Mouse (Mus musculus): ENCODE measurements around the gene Coq2. TPM values are rescaled to one million over a fixed set of nuclear protein-coding genes. Genes with fewer than 3 reads are reported as not detected.

Coq2 gene
- polyA plus RNA-seq, 1 experiment from 2014 or later: 13.7 TPM

DNA sequence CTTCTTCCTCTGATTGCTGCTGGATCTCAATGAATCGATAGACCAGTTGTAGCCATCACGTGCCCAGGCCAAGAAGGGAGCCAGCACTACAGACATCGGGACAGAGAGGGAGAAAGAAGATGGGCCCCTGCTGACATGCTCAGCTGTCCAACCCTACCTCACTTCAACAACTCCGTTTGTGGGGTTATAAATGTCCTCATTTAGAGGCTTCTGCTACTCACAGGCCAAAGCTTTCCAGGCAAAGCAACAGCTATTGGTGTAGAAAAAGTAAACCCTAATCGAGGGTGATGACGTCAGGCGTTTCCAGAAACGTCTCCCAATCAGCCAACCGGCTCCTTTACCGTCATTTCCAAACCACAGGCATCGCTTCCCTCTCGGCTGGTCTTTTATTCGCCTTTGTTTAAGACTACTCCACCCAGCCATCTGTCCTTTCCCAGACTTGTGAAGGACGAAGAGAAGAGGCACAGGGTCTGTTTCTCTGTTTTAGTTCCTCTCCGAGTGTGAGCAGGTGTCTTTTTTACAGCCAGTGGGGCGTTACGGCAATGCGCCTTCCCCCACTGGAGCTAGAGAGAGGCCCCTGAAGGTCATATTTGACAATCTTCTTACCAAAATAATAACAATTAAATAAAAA lies 5.1 kb upstream of the Coq2 start:
- Histone ChIP-seq H3K4me3 (ENCODE audit: inconsistent target) (no peak overlapping the region), H3K27ac (no peak overlapping the region), H3K36me3 (ENCODE audit: inconsistent target) (peaks cover 60% of the 10 kb centered on the region), H3K79me2 (ENCODE audit: inconsistent target) (no peaks in the 10 kb centered on the region)
- 80% methylated on average over 18 of the region's 18 CpGs for WGBS (ENCODE audit: missing documents)

- Histone ChIP-seq H3K36me3 (ENCODE audit: inconsistent target) (0 out of 2 replicates have a peak, but pooled peaks cover under 1% of the 10 kb centered on the region), H3K79me2 (ENCODE audit: inconsistent target) (peaks cover 48% of the 10 kb centered on the region), H3K27ac (no peak overlapping the region), H3K4me3 (ENCODE audit: inconsistent target) (peak overlapping the region; percentile 63)
- under 1% methylated on average over 50 of the region's 71 CpGs for WGBS (ENCODE audit: missing documents)
Measured at GRCm38 (mm10) chr5:100673745-100674486, 1.0 kb downstream of the Coq2 start.

GRCm38 (mm10) chr5:100672403-100672802 lies 2.5 kb downstream of the Coq2 start:
- Histone ChIP-seq H3K27ac (no peak overlapping the region), H3K36me3 (ENCODE audit: inconsistent target) (no peaks in the 10 kb centered on the region), H3K4me3 (ENCODE audit: inconsistent target) (no peak overlapping the region), H3K79me2 (ENCODE audit: inconsistent target) (peaks cover 58% of the 10 kb centered on the region)
- WGBS (ENCODE audit: missing documents): 91% methylated on average over 4 of the region's 4 CpGs

GRCm38 (mm10) chr5:100671897-100672296 lies 3.0 kb downstream of the Coq2 start:
- Histone ChIP-seq H3K27ac (no peak overlapping the region), H3K4me3 (ENCODE audit: inconsistent target) (no peak overlapping the region), H3K36me3 (ENCODE audit: inconsistent target) (no peaks in the 10 kb centered on the region), H3K79me2 (ENCODE audit: inconsistent target) (peaks cover 58% of the 10 kb centered on the region)
- WGBS (ENCODE audit: missing documents): 52% methylated on average over 3 of the region's 3 CpGs

- Histone ChIP-seq H3K79me2 (ENCODE audit: inconsistent target) (peaks cover 58% of the 10 kb centered on the region), H3K36me3 (ENCODE audit: inconsistent target) (no peaks in the 10 kb centered on the region), H3K4me3 (ENCODE audit: inconsistent target) (no peak overlapping the region), H3K27ac (no peak overlapping the region)
- WGBS (ENCODE audit: missing documents): 18% methylated on average over 5 of the region's 5 CpGs
Measured at GRCm38 (mm10) chr5:100671398-100671797, 3.5 kb downstream of the Coq2 start.

DNA sequence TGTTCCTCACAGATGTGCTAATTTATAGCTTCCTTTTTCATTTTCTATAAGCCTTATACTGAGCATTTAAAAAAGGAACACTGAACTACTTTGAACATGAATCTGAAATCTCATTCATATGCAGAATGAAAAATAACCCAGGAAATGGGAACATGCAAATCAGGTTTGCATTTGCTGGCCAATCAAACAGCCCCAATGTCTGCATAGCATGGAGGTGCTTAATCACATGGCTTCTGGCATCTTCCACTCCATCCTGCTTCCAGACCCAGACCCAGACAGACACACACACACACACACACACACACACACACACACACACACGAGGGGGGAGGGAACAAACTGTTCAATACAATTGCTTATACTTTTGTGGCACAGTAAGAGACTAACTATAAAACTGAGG lies 8.0 kb downstream of the Coq2 start:
- no CpG with 5 or more reads among the region's 1 CpGs for WGBS (ENCODE audit: missing documents)
- Histone ChIP-seq H3K27ac (no peak overlapping the region), H3K79me2 (ENCODE audit: inconsistent target) (peaks cover 41% of the 10 kb centered on the region), H3K4me3 (ENCODE audit: inconsistent target) (no peak overlapping the region), H3K36me3 (ENCODE audit: inconsistent target) (0 out of 2 replicates have a peak, but pooled peaks cover 8% of the 10 kb centered on the region)

- H3K36me3 ChIP-seq (ENCODE audit: inconsistent target): peaks cover 20% of the 10 kb centered on the region; the same call in 1 of the 2 replicates
- WGBS (ENCODE audit: missing documents): 27% methylated on average over 5 of the region's 5 CpGs
- no peak overlapping the region for H3K4me3 ChIP-seq (ENCODE audit: inconsistent target)
Measured at GRCm38 (mm10) chr5:100663854-100664253, 11.1 kb downstream of the Coq2 start.

DNA sequence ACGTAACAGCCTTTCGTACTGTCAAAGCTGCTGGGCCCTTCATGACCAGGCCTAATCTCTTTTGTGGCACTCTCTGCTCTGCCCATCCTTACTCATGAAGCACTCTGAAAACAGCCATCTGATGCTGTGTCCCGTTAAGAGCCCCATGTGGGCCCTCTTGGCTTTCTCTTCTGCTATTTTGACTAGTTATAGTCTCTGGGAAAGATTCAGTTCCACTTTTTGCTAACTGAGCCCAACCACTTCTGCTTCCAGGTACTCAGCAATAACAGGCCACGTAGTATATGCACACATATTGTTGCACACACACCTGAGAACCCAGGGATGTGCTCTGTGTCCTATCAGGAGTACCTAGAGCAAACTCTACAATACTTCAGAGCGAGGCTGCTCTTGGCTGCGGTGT lies 11.9 kb downstream of the Coq2 start:
- WGBS (ENCODE audit: missing documents): 24% methylated on average over 6 of the region's 6 CpGs
- Histone ChIP-seq H3K79me2 (ENCODE audit: inconsistent target) (peaks cover 1% of the 10 kb centered on the region; the same call in 1 of the 2 replicates), H3K27ac (peak overlapping the region; percentile 51), H3K4me3 (ENCODE audit: inconsistent target) (no peak overlapping the region), H3K36me3 (ENCODE audit: inconsistent target) (peaks cover 26% of the 10 kb centered on the region; the same call in 1 of the 2 replicates)

More at GRCm38 (mm10) chr5:100663854-100664253, 11.1 kb downstream of the Coq2 start:
- H3K79me2 ChIP-seq (ENCODE audit: inconsistent target): peaks cover 10% of the 10 kb centered on the region; the same call in 1 of the 2 replicates
- peak overlapping the region; percentile 24 for H3K27ac ChIP-seq

DNA sequence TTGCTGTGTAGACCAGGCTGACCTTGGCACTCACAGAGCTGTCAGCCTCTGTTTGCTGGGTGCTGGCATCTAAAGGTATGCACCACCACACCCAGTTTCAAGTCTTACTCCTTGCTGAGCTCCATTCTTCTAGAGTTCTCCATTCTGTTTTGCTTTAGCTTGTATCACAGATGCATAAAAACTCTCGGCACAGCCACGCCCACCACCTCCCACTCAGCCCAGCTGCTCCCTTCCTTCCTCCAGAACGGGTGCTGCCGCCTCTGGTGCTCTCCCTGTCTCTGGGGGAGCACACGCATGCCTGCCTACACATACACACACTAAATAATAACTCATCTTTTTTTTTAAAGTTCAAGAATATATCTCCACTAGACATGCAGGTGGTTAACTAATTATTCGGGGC lies 16.5 kb downstream of the Coq2 start:
- Histone ChIP-seq H3K4me3 (ENCODE audit: inconsistent target) (no peak overlapping the region), H3K27ac (no peak overlapping the region), H3K79me2 (ENCODE audit: inconsistent target) (no peaks in the 10 kb centered on the region), H3K36me3 (ENCODE audit: inconsistent target) (peaks cover 30% of the 10 kb centered on the region; the same call in 1 of the 2 replicates)
- 79% methylated on average over 6 of the region's 6 CpGs for WGBS (ENCODE audit: missing documents)

DNA sequence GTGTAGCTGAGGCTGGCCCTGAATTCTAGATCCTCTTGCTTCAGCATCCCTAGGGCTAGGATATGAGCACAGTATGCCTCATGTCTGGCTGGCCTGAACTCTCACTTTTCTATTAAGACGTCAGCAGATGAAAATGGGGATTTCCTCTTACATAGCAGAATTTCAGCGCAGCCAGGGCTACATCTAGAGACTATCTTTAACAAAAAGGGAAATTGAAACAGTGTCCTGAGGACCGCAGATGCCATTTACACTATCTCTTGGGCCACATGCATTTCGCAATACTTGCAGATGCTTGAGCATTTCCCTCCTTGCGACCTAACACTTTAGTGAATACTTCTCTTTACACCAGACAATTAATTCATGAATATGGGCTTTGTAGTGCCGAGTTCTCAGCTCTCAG lies 18.6 kb downstream of the Coq2 start:
- WGBS (ENCODE audit: missing documents): 2% methylated on average over 6 of the region's 6 CpGs
- no peak overlapping the region for H3K4me3 ChIP-seq (ENCODE audit: inconsistent target)
- peak overlapping the region; percentile 78 for H3K27ac ChIP-seq
- peaks cover 30% of the 10 kb centered on the region; the same call in 1 of the 2 replicates for H3K36me3 ChIP-seq (ENCODE audit: inconsistent target)
- H3K79me2 ChIP-seq (ENCODE audit: inconsistent target): no peaks in the 10 kb centered on the region

DNA sequence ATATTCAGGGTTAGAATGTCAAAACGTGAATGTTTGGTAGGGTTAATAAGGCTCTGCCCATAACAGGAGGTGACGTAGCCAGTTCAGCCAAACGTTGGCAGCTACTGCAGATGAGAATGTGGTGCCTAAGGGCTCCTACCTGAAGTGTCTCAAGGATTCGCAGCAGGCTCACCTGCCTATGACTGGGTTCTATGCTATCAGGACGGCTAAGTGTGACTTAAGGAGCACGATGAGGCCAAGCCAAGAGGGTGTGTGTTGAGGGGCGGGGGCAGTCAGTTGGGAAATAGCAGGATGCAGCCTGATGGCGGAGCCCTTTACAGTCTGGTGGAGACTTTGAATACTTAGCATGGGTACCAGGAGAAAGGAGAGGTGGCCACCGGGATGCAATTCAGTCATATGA lies 22.6 kb downstream of the Coq2 start:
- H3K27ac ChIP-seq: no peak overlapping the region
- no peak overlapping the region for H3K4me3 ChIP-seq (ENCODE audit: inconsistent target)
- H3K79me2 ChIP-seq (ENCODE audit: inconsistent target): no peaks in the 10 kb centered on the region
- whole genome bisulfite sequencing (ENCODE audit: missing documents): 97% methylated on average over 9 of the region's 9 CpGs
- peaks cover 12% of the 10 kb centered on the region; the same call in 1 of the 2 replicates for H3K36me3 ChIP-seq (ENCODE audit: inconsistent target)

- H3K79me2 ChIP-seq (ENCODE audit: inconsistent target): no peaks in the 10 kb centered on the region
- no peak overlapping the region for H3K27ac ChIP-seq
- H3K4me3 ChIP-seq (ENCODE audit: inconsistent target): no peak overlapping the region
- 94% methylated on average over 10 of the region's 10 CpGs for WGBS (ENCODE audit: missing documents)
- H3K36me3 ChIP-seq (ENCODE audit: inconsistent target): peaks cover 12% of the 10 kb centered on the region; the same call in 1 of the 2 replicates
Measured at GRCm38 (mm10) chr5:100651486-100651885, 23.5 kb downstream of the Coq2 start.

GRCm38 (mm10) chr5:100650969-100651368 lies 24.0 kb downstream of the Coq2 start:
- no peaks in the 10 kb centered on the region for H3K79me2 ChIP-seq (ENCODE audit: inconsistent target)
- H3K4me3 ChIP-seq (ENCODE audit: inconsistent target): no peak overlapping the region
- peaks cover 12% of the 10 kb centered on the region; the same call in 1 of the 2 replicates for H3K36me3 ChIP-seq (ENCODE audit: inconsistent target)
- H3K27ac ChIP-seq: no peak overlapping the region
- 82% methylated on average over 7 of the region's 7 CpGs for WGBS (ENCODE audit: missing documents)

GRCm38 (mm10) chr5:100648546-100648945 lies 26.4 kb downstream of the Coq2 start:
- WGBS (ENCODE audit: missing documents): 85% methylated on average over 4 of the region's 6 CpGs
- Histone ChIP-seq H3K79me2 (ENCODE audit: inconsistent target) (no peaks in the 10 kb centered on the region), H3K36me3 (ENCODE audit: inconsistent target) (no peaks in the 10 kb centered on the region), H3K27ac (no peak overlapping the region), H3K4me3 (ENCODE audit: inconsistent target) (no peak overlapping the region)

- H3K27ac ChIP-seq: no peak overlapping the region
- H3K4me3 ChIP-seq (ENCODE audit: inconsistent target): no peak overlapping the region
- H3K79me2 ChIP-seq (ENCODE audit: inconsistent target): no peaks in the 10 kb centered on the region
- H3K36me3 ChIP-seq (ENCODE audit: inconsistent target): no peaks in the 10 kb centered on the region
- 93% methylated on average over 10 of the region's 10 CpGs for WGBS (ENCODE audit: missing documents)
Measured at GRCm38 (mm10) chr5:100648046-100648445, 26.9 kb downstream of the Coq2 start.
